Mouse (Mus musculus) brain, embryonic 14.5 days (tissue): ENCODE data around the gene Plk3.

ENCODE experiments used
- CTCF ChIP-seq: fragments of 200-500 bp; IDR thresholded peaks from 2 replicates; pipeline ENCODE4 v1.5.1; 2012; ENCODE audit warnings: inconsistent platforms, mild to moderate bottlenecking, moderate library complexity, borderline replicate concordance; ENCODE audit not compliant: insufficient read depth, insufficient read length; ENCODE audit errors: extremely low read depth
- POLR2A ChIP-seq: fragments of 200-500 bp; IDR thresholded peaks from 2 replicates; pipeline ENCODE4 v1.6.1; 2012; ENCODE audit warnings: mild to moderate bottlenecking, inconsistent platforms, borderline replicate concordance; ENCODE audit not compliant: poor library complexity, insufficient read depth, insufficient read length, severe bottlenecking; ENCODE audit errors: extremely low read depth

- no peak for TF ChIP-seq CTCF
- TF ChIP-seq POLR2A: no peak
Observed at GRCm38 (mm10) chr4:117110985-117111384, 22.8 kb downstream of the Plk3 start.
